Mouse (Mus musculus) lung, postnatal 0 days (tissue): ENCODE data around the gene Mob3b. TPM values are rescaled to one million over a fixed set of nuclear protein-coding genes. Genes with fewer than 3 reads are reported as not detected.

Experiments
- ATAC-seq: fragments of 200-750 bp; cut with Nextera tagmentation; 2 replicates; pipeline ENCODE4 v1.8.0; 2017; ENCODE audit warnings: moderate library complexity
- DNase-seq: peaks from one replicate; pipeline ENCODE4 v3.0.0-alpha.2; 2016; ENCODE audit warnings: low spot score
- H3K27ac ChIP-seq: fragments of 300-500 bp; sonication (generic); 2 replicates; pipeline ENCODE4 v1.5.1; 2014; ENCODE audit warnings: antibody characterized with exemption, mild to moderate bottlenecking, low read length, mixed read lengths
- H3K27me3 ChIP-seq: fragments of 300-500 bp; sonication (generic); replicated peaks from 2 replicates; pipeline ENCODE4 v1.6.1; 2014; ENCODE audit warnings: low read length, mixed read lengths; ENCODE audit not compliant: insufficient read depth
- H3K36me3 ChIP-seq: fragments of 300-500 bp; sonication (generic); 2 replicates; pipeline ENCODE4 v1.6.1; 2014; ENCODE audit warnings: low read length, mixed read lengths; ENCODE audit not compliant: insufficient read depth
- H3K4me1 ChIP-seq: fragments of 300-500 bp; sonication (generic); 2 replicates; pipeline ENCODE4 v1.6.1; 2014; ENCODE audit warnings: antibody characterized with exemption, low read depth, low read length, mixed read lengths; ENCODE audit not compliant: insufficient read depth
- H3K4me2 ChIP-seq: fragments of 300-500 bp; sonication (generic); replicated peaks from 2 replicates; pipeline ENCODE4 v1.6.1; 2014; ENCODE audit warnings: low read depth, mild to moderate bottlenecking, low read length, moderate library complexity, mixed read lengths
- H3K4me3 ChIP-seq: fragments of 300-500 bp; sonication (generic); 2 replicates; pipeline ENCODE4 v1.5.1; 2014; ENCODE audit warnings: low read depth, low read length
- H3K9ac ChIP-seq: fragments of 300-500 bp; sonication (generic); replicated peaks from 2 replicates; pipeline ENCODE4 v1.6.1; 2014; ENCODE audit warnings: low read depth, mild to moderate bottlenecking
- H3K9me3 ChIP-seq: fragments of 300-500 bp; sonication (generic); 2 replicates; pipeline ENCODE4 v1.6.1; 2016; ENCODE audit warnings: low read length, mixed read lengths
- CTCF ChIP-seq: IDR thresholded peaks from 2 replicates; pipeline ENCODE4 v1.5.1; 2016; ENCODE audit warnings: antibody characterized with exemption, mild to moderate bottlenecking
- EP300 ChIP-seq: IDR thresholded peaks from 2 replicates; pipeline ENCODE4 v1.6.1; 2016; ENCODE audit warnings: antibody characterized with exemption, mild to moderate bottlenecking, control low read depth
- WGBS: fragments of 180-500 bp; shearing (Covaris S2); extraction: QIAGEN DNeasy Blood & Tissue Kit; methylation state at CpG from one replicate; pipeline ENCODE4 v1.1.7; 2014; 5-methylcytosine and 5-hydroxymethylcytosine counted together
- polyA plus RNA-seq: library from polyadenylated mRNA; unstranded; fragments of >200 nt; fragmentation: Nextera tagmentation; extraction: Ambion mirVana; gene quantifications from 2 replicates; pipeline ENCODE4 v1.2.1, GENCODE M21; 2015

Gene Mob3b
- polyA plus RNA-seq, 1 experiment from 2014 or later, result 14.7 TPM

DNA sequence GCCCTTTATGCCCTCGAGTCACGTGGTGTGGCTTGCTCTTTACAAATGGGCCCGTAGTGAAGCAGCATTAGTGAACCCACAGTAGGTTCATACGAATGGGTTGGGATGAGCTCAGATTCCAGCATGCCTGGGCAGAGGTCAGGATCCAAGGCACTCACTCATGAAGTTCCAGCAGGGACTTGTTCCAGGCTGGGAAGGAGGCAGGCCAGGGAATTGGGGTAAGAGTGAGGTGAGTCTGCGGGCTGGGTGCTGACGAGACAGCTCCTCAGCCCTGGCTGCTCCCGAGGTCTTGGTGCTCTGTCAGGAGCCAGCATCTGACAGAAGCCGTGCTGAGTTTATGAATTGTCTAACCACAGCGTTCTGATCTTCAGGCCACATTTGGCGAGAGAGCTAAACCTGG is 166.2 kb downstream of the Mob3b start:
- ATAC-seq (no peak), DNase-seq (no peak)
- Histone ChIP-seq H3K27me3 (no peaks in the 10 kb centered on the region), H3K4me2 (no peak overlapping the region), H3K36me3 (no peaks in the 10 kb centered on the region), H3K4me3 (no peak overlapping the region), H3K9ac (no peak overlapping the region), H3K4me1 (no peaks in the 10 kb centered on the region), H3K27ac (no peak overlapping the region), H3K9me3 (no peaks in the 10 kb centered on the region)
- no peak for TF ChIP-seq CTCF
- TF ChIP-seq EP300, result no peak
- 44% methylated on average over 10 of the region's 10 CpGs for WGBS

DNA sequence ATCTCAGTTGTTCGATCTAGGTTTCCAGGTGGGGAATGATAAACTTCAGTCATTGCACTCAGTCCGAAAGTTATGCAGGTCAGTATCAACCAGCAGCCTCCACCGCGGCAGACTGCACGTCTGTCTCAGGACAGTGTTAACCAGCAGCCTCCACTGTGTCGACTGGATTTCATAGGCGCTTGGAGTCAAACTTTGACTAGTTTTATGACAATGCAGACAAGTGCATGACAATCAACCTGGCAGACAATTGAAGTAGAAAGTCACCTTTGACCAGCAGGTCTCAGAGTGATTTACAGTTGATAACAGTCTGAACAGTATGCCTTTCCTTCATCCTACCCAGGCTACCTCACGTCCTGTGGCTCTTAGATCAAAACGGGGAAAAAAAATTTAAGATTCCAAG is 166.6 kb downstream of the Mob3b start:
- WGBS, result 81% methylated on average over 9 of the region's 9 CpGs
- no peak for ATAC-seq

DNA sequence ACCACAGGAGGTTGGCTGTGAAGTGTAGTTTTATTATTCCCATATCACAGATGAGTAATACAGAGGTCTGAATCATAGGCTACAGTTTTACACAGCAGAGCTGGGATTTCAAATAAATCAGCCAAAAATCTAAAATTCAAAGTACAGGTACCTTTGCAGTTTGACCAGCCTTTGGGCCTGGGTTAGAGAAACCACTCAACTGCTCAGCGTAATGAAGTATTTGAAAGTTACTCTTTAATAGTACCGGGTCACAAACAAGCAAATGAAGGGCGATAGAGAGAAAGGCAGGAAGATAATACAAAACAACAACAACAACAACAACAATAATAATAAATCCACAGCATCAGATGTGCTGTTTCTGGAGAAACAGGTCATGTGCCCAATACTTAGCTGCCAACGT is 169.7 kb downstream of the Mob3b start:
- H3K27ac ChIP-seq, result no peak overlapping the region
- no peak overlapping the region for H3K4me2 ChIP-seq
- WGBS, result 92% methylated on average over 4 of the region's 4 CpGs
- H3K9me3 ChIP-seq, result no peaks in the 10 kb centered on the region
- no peak overlapping the region for H3K4me3 ChIP-seq
- TF ChIP-seq EP300, result no peak
- no peak for TF ChIP-seq CTCF
- no peaks in the 10 kb centered on the region for H3K36me3 ChIP-seq
- ATAC-seq (no peak), DNase-seq (no peak)
- no peak overlapping the region for H3K9ac ChIP-seq
- H3K27me3 ChIP-seq, result no peaks in the 10 kb centered on the region
- no peaks in the 10 kb centered on the region for H3K4me1 ChIP-seq

More for the DNA sequence above, 166.6 kb downstream of the Mob3b start:
- H3K36me3 ChIP-seq, result no peaks in the 10 kb centered on the region
- H3K9ac ChIP-seq, result no peak overlapping the region
- no peak overlapping the region for H3K4me2 ChIP-seq
- H3K4me3 ChIP-seq, result no peak overlapping the region
- TF ChIP-seq EP300, result no peak
- TF ChIP-seq CTCF, result no peak
- H3K27ac ChIP-seq, result no peak overlapping the region
- H3K4me1 ChIP-seq, result no peaks in the 10 kb centered on the region
- no peaks in the 10 kb centered on the region for H3K9me3 ChIP-seq
- DNase-seq, result no peak
- no peaks in the 10 kb centered on the region for H3K27me3 ChIP-seq

- no peak for ATAC-seq
- Histone ChIP-seq H3K36me3 (no peaks in the 10 kb centered on the region), H3K27ac (no peak overlapping the region)
Observed at GRCm38 (mm10) chr4:34987109-34987508, 170.2 kb downstream of the Mob3b start.

DNA sequence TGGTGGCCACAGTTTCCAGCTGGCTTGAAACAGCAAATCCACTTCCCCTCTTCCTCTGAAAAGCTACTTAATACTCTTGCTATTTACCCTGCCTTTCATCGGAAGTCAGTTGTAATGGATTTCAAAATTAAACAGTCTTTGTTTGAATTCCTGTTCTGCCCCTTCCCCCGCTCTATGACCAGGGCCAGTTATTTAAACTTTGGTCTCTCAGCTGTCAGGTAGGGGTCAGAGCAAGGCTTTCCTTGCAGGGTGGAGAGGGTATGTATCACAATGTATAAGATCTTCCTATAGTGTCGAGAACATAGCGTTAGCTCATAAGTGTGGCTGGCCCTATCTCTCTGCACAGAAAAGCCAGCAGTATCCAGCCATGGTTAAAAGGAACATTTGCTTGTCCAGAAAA is 170.6 kb downstream of the Mob3b start:
- Histone ChIP-seq H3K4me1 (no peaks in the 10 kb centered on the region), H3K4me3 (no peak overlapping the region), H3K4me2 (no peak overlapping the region), H3K36me3 (no peaks in the 10 kb centered on the region), H3K9ac (no peak overlapping the region), H3K27me3 (no peaks in the 10 kb centered on the region), H3K27ac (no peak overlapping the region), H3K9me3 (no peaks in the 10 kb centered on the region)
- no peak for DNase-seq
- no peak for ATAC-seq
- WGBS, result 31% methylated on average over 4 of the region's 4 CpGs
- peak; percentile 25; the same call in 1 of the 2 replicates for TF ChIP-seq CTCF
- TF ChIP-seq EP300, result no peak

More at GRCm38 (mm10) chr4:34987109-34987508, 170.2 kb downstream of the Mob3b start:
- Histone ChIP-seq H3K9me3 (no peaks in the 10 kb centered on the region), H3K4me1 (no peaks in the 10 kb centered on the region), H3K27me3 (no peaks in the 10 kb centered on the region), H3K4me3 (no peak overlapping the region), H3K9ac (no peak overlapping the region), H3K4me2 (no peak overlapping the region)
- 64% methylated on average over 12 of the region's 12 CpGs for WGBS
- DNase-seq, result no peak
- no peak for TF ChIP-seq EP300
- TF ChIP-seq CTCF, result no peak

DNA sequence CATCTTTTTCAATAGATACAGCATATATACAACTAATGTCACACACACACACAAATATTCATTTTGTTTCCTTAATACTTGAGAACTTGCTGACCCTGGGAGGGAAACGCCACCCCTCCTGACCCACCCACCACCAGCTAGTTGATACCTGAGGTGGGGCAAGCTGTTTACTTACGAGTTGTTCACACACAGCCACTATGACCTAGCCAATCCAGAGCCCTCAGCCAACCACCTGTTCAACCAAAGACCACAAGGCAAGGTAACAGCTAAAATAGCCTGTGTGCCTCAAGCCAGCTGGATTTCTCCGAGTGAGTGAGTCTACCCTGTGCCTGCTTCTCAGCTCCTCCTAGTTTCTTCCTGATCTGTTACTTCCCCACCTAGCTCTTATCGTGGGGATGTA is 172.9 kb downstream of the Mob3b start:
- no peaks in the 10 kb centered on the region for H3K36me3 ChIP-seq
- H3K9me3 ChIP-seq, result no peaks in the 10 kb centered on the region
- H3K27ac ChIP-seq, result no peak overlapping the region
- H3K4me3 ChIP-seq, result no peak overlapping the region
- no peak overlapping the region for H3K9ac ChIP-seq
- H3K27me3 ChIP-seq, result no peaks in the 10 kb centered on the region
- ATAC-seq (no peak), DNase-seq (no peak)
- 89% methylated on average over 4 of the region's 4 CpGs for WGBS
- no peak overlapping the region for H3K4me2 ChIP-seq
- no peaks in the 10 kb centered on the region for H3K4me1 ChIP-seq
- no peak for TF ChIP-seq CTCF
- TF ChIP-seq EP300, result no peak

DNA sequence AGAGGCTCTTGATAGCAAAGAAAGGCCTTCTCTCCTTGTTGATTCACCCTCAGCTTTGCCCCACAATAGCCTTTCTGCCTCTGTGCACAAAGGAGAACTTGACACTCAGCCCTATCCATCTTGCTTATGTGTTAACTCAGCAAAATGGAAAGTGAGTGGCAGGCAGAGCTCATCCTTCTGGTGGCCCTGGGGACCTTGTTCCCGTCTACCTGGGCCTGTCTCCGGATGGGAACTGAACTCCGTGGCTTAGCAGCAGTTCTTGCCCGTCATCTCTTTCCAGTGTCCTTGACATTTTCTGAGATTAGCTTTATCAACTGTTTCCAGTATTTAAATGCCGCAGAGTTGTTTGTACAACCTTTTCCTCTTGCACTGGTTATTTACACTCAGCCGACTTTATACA is 173.8 kb downstream of the Mob3b start:
- no peak for DNase-seq
- TF ChIP-seq CTCF (no peak), EP300 (no peak)
- H3K36me3 ChIP-seq, result no peaks in the 10 kb centered on the region

More for the DNA sequence above, 173.8 kb downstream of the Mob3b start:
- no peaks in the 10 kb centered on the region for H3K27me3 ChIP-seq
- H3K4me2 ChIP-seq, result no peak overlapping the region
- H3K27ac ChIP-seq, result no peak overlapping the region
- H3K9ac ChIP-seq, result no peak overlapping the region
- no peaks in the 10 kb centered on the region for H3K9me3 ChIP-seq
- no peak for ATAC-seq
- H3K4me1 ChIP-seq, result no peaks in the 10 kb centered on the region
- H3K4me3 ChIP-seq, result no peak overlapping the region
- WGBS, result 33% methylated on average over 6 of the region's 6 CpGs
